Mouse (Mus musculus) heart, adult 11 months (tissue): ENCODE results near the gene Faf2.
A peak's percentile ranks its signal among the peaks of the same experiment; 100 is the strongest.

Experiments
- DNase-seq: peaks from one replicate; pipeline ENCODE4 v3.0.0; 2022

Gene Faf2

DNA sequence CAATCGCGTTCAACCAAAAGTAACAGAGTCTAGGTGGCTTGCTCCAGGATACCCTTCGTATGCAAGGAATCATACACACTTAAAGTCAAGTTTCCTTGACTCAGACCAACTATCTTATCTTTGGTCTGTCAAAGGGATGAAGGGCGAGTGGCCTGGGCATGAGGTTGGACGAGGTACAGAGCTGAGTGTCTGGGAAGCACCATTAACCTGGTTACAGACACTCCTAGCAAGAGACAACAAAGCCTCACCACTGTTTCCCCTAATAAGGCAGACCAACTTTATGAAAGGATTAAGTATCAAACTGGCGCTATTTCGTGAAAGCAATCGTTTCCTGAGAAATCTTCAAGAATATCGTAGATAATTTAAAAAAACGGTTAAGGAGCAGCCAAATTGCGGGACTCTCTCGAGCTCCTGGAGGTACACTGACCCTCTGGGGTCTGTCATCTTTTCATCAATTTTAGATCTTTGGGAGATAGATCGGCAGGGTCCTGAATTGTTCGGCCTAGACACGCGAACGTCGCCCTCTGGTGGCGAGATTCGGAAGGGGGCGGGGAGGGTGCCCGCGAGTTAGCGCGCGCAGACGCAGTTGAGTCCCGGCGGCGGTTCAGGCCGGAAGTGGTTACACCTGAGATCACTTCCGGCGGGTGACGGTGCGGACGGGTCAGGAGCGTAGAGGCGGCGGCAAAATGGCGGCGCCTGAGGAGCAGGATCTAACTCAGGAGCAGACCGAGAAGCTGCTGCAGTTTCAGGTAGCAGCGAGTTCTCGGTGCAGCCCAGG lies at the start of gene Faf2:
TSS of gene Faf2 (plus strand) at position 630 of the 778 bp plus-strand sequence.
- peak; percentile 100 for DNase-seq

DNA sequence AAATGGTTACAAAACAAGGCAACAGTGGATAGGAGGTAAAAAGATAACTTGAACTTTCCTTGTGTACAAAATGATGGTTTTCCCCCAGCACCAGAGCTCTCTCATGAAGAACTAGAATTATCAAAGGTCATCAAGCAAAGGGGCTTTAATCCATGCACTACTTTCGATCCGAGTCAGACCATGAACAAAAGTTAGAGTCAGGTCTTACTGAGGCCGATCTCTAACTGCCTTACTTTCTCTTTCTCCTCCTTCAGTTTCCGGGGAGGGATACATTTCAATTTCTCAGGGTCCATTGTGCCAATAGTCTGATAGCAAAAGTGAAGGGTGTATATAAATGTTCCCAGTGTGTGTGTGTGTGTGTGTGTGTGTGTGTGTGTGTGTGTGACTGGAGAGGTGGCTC lies 49.0 kb upstream of the Faf2 start:
- no peak for DNase-seq

DNA sequence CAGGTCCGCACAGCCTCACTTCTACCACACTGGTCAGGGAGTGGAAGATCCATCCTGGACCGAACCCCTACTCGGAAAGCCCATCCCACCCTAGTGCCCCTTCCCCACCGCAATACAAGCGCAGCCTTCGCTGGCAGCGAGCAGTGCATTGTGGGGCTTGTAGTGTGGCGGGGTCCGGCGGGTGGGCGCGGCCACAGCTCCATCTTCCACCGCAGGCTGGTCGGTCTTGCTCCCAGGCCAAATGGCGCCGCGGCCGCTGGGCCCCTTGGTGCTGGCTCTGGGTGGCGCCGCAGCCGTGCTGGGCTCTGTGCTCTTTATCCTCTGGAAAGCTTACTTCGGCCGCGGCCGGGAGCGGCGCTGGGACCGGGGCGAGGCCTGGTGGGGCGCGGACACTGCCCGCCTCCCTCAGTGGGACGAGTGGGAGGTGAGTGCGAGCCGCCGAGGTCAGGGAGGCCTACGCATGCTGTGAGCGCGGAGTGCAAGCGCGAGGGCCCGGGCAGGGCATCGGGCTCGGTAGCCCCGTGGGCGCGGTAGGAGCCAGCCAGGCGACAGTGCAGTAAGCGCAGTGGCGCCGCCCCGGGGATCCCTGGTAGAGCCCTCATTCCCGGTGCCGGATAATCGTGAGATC lies 46.6 kb upstream of the Faf2 start, which contains the start of gene Arl10:
TSS of gene Arl10 (plus strand) at position 162 of the 628 bp plus-strand sequence.
- DNase-seq = peak; percentile 98

DNA sequence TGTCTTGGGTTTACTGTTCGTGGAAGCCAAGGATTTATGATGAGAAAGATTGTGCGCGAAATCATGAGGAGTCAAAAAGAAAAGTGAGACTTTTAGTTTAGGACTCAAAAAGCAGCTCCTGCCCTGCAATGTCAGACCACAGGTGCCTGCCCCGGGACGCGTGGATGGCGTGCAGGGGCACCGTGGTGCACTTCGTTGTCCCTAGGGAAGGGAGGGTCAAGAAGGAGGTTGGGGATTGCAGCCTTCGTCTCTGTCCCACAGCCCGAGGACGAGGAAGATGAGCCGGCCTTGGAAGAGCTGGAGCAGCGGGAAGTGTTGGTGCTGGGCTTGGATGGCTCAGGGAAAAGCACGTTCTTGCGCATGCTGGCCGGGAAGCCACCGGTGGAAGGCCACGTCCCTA lies 46.1 kb upstream of the Faf2 start:
- DNase-seq = peak; percentile 93

DNA sequence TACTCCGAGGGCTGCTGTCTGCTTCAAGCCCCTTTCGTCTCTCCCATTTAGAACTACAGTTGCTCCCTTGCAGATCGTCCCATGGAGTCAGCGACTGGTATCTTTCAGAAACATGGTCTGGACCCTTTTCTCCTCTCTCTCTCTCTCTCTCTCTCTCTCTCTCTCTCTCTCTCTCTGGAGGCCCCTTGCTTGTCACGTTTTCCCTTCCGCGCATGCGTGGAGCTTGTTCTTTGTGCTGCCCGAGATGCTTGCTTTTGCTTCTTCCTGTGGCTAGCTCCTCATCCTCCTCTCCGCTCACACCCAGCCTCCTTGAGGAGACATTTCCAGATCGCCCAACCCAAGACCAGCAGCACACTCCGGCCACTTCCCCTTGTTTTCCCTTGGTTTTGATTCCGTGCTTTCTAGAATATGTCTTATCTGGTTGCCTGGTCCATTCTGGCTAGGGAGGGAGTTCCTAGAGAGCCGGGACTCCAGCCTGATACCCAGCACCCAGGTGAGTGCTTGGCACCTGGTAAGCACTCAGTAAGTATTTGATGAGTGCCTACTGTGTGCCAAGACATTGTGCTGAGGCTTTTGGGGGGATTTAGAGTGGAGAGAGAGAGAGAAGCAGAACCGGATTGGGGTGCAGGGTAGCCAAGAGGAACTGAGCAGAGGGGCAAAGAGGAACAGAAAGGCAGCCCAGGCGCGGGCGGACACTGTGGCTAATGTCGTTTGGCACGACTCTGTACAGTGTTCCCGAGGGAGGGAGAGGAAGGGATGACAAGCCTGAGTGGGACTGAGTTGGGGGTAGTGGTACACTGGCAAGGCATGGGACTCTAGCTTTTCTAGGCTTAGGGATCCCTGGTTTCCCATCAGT lies 43.7 kb upstream of the Faf2 start:
- peak; percentile 97 for DNase-seq

DNA sequence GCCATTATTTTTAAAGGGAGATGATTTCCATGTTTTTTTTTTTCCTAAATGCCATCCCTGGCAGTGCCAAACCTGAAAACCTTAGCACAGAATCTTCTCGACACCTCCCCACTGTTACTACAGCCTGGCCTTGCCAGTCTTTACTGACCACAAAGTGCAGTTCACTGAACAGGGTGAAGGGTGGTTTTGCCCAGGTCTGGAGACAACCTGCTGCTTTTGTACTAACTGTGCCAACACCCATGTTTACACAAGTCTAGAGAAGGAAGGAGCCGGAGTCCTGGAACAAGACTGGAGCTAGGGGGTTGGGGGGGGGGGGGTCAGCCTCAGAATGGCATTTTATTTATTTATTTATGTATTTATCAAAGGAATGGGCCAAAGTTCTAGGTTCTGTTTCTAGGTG lies 40.2 kb upstream of the Faf2 start:
- DNase-seq = no peak

DNA sequence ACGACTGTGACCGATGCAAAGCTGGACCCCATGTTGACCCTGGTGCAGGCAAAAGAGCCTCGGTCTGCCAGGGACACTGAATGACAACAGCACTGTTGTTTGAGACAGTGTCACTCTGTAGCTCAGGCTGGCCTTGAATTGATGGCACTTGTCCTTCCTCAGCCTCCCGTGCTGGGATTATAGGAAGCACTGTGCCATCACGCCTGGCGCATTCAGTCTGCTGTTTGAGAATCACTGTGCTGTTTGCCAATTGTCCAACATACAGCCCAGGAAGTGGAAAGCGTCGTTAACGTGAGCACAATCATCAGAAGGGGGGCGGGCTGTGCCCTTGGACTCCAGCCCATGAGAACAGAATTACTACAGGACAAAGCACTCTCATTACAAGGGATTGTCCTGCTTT lies 39.5 kb upstream of the Faf2 start:
- DNase-seq = peak; percentile 91

DNA sequence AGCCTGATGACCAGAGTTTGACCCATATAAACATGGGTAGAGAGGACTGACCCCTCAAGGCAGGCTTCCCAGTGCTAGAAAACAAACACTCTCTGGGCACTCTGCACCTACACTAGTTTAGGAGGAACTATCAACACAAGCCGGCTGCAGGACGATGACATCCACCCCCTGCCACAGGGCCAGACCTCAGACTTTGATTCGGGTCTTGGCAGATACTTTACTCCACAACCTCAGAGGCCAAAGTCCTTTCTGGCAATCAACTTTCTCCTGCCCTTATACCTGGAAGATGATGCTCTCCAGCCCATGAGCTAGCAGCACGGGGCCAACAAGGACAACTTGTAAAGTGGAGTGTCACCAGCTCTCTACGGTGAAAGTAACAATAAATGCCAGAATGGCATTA lies 38.7 kb upstream of the Faf2 start:
- peak; percentile 84 for DNase-seq

DNA sequence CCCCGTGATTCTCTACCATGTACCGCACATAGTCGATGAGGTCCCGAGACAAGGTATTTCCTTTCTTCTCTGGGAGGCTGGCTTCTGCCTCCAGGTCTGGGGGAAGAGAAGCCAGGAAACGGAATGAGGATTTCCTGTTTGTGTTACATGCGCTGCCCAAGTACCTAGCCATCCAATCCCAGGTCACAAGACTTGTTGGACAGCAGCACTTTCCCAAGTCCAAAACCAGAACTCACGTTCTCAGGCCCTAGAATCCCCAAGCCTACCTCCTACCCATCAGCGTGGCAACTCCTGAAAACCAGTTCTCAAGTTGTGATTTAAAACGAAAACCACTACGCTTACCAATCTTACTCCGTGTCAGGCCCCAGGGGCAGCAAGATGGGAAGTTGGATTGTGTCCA lies 35.8 kb upstream of the Faf2 start:
- peak; percentile 93 for DNase-seq

DNA sequence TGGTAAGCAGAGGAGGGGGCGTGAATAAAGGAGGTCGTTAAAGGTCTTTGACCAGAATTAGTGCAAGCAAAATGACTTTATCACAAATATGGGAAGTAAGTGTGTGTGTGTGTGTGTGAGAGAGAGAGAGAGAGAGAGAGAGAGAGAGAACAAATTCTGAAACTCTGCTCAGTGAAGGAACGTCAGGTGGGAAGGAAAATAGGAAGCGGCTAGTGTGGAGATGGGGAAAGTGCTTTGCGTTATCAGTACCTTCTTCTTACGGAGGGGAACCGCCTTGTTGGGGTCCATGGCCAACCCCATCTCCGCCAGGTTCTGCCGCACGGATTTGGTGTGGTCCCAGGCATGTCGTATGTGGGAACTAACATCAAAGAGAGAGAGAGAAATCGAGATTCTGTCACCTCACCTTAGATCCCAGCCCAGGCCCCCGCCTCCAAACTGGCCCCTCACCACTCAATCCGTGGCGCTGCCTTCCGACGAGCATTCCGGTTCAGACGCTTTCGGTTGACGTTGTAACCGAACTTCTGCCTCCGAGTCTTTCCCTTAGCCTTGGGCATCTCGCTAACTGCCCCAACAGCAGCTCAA lies 32.1 kb upstream of the Faf2 start:
- no peak for DNase-seq

DNA sequence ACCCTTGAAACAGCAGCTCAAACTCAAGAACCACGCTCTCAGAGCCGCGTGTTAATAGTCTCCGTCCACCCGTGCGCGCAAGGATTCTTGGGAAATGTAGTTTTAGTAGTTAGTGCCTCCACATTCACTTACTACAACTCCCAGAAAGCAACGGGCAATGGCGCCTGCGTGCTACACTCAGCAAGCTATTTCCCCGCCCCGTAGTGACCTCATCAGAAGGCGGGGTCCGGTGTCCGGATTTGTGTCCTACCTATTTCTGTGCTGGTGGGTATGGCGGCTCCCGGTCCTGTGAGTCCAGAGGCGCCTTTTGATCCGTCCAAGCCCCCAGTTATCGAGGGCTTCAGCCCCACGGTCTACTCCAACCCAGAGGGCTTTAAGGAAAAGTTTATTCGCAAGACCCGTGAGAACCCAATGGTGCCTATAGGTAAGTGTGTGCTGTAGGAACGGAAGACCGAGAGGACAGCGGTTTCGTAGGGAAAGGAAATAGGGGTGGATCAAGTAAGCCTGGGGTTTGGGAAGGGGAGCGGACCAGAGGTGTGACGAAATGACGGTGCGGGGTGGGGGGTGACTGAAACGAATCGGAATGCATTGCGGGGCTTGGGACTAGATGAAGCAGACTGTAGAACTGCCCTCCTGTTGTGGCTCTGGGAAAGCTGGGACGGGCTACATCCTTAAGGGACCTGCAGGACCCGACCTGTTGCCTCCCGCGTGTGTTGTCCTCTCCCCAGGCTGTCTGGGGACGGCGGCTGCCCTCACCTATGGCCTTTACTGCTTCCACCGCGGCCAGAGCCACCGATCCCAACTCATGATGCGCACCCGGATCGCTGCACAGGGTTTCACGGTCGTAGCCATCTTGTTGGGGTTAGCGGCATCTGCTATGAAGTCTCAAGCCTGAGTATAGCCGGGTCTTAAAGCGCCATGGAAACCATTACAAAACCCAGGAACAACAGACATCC lies 31.3 kb upstream of the Faf2 start, which contains the start of the genes Nop16 and Higd2a:
TSS of gene Nop16 (minus strand) at position 95 of the 956 bp plus-strand sequence.
TSS of gene Higd2a (plus strand) at position 212 of the 956 bp plus-strand sequence.
- DNase-seq = peak; percentile 100

DNA sequence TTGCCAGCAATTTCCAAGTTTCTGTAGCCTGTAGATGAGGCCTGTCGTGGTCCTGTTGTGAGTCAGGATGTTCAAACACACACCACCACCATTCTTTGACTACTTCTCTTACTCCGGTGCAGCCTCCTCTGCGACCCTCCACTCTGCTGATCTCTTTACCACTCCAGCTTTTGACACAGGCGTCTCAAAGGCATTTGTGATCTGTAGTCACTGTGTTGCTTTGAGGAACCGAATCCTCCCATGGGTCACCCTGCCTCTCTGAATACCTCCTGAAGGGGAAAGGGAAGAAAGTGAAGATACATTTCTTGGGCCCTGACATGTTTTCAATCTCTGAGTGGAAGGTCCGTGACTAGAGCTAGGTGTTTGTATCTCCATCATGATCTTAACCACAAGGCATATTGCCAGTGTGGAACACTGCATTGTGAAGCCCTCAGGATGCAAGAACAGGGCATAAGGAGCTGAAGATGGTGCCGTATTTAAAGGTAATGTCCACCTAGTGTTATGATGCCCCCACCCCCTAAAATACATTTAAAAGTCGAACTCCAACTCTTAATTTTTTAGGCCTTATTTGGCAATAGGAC lies 29.7 kb upstream of the Faf2 start:
- DNase-seq = peak; percentile 87

DNA sequence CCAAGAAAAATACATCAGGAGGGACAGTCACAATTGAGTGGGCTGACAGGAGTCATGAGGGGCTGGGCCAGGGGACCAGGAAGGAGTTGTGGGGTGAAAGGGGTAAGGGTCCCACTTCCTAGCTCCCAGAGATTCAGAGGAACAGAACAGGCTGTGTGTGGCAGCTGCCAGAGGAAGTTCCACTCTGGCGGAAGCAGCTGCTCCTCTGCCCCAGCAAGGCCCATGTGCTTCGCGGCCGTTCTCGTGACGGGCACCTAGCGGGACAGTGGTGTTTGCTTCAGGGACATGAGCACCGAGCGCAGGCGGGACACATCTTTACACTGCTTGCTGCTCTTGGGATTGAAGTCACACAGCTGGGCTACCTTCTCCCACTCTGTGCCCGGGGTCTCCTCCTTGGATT lies 28.0 kb upstream of the Faf2 start:
- peak; percentile 95 for DNase-seq

DNA sequence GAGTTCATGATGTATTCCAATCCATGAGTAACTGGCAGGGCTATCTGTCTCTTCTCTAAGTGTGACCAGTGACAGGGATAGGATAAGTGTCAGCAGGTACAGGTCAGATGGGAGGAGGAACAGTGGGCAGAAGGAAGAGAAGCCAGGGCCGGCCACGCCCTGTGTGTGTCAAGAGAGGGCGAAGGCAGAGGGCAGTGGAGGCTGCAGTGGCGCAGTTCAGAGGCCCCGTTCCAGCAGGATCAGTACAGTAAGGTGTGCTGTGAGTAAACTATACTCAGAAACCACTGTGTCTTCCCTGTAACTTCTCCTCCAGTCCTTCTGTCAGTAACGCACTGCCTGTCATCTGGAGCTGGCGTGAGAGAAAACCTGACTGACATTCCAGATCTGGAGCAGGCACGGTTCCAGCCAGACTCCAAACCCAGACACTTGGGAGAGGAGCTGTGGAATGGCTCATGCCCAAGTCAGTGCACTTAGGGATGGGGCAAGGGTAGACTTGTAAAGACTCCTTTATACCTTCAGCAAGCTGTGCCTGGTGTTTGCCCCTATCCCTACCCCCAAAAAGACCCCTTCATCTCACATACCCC lies 25.4 kb upstream of the Faf2 start:
- peak; percentile 92 for DNase-seq

DNA sequence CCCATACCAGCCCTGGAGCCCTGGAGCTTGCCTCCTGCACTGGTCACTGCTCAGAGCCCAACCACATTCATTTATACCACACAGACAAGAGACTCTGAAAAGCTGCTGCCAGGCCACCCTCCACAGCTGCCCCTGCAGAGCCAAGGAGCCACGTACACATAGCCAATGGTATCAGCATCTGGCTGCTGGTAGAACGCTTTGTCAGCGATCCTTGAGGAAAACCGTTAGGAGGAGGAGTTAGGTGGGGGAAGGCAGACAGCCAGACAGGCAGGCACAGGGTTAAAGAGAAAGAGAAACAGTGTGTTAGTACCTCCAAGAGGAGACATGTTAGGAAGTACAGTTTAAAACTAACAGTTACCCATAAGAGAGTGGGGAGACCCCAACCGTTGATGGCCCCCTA lies 24.7 kb upstream of the Faf2 start:
- no peak for DNase-seq

DNA sequence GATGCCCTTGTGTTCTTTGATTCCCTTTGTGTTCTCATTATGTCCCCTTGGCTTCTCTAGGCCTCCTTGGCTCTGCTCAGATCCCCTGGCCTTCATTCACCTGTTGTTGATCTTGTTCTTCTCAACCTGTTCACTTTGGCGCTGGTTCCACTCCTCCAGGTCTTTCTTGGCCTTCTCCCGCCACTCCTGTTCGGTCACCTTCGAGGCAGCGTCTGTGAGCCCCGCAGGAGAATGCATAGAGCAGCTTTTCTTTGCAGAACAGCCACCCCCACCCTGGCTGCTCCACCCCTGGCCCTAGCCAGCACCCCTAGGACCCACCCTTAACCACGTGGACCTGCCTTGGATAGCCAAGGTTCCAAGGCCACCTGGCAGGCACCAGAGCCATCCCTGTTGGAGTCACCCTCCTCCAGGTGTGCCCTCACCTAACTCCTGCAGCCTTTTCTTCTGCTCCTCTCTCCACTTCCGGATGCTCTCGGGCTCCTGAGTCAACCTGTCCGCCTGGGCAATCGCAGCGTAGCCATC lies 22.9 kb upstream of the Faf2 start:
- peak; percentile 87 for DNase-seq

DNA sequence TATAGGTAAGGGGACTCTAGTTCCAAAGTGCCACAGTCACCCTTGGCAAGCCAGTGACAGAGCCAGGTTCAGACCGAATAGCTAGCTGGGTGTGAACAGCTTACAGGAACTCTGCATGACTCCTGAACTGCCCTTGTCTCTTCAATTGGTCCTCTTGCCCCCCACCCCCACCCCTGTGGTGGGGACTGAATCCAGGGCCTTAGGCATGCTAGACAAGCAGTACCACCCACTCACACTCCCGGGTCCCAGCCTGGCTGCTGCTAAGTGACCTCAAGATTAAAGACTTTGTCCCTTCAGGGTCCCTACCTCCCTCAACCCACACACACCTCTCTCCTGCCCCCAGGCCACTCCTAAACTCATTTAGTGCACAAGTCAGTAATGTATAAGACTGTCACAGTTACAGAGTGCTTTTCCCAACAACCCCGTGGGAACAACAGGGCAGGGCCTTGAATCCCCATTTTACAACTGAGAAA lies 18.9 kb upstream of the Faf2 start:
- DNase-seq = peak; percentile 86

DNA sequence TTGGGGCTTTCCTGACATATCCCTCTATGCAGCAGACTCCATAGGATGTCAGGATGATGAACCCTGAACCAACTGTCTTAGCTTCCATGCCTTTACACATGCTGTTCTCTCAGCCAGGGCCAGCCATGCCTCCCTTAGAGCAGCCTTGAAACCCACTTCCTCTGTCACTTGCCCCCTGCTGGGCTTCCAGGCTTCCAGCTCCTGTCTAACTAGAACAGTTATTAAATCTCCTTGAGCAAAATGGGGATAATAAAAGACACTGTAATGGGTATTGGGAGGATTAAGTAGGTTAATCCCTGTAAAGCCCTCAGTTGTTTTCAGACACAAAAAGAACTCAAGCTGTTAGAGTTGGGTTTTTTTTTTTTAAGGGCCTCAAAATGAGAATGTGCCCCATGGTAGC lies 18.1 kb upstream of the Faf2 start:
- DNase-seq = no peak

DNA sequence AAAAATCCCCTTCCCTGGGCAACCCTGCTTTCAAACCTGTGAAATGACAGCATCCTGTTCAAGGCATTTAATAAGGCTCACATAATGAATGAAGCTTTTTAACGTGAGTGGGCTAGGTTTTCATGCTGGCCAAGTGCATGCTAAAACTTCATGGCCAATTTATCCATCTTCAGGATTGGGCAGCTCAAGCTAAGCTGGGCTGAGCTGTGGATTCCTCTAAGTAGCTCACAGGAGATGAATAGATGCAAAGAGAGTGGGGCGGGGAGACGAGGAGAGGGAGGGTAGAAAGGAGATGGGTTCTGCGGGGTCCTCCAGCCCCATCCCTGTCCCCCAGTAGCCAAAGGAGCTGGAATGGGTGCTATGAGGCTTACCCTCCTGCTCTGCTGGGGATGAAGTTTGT lies 17.4 kb upstream of the Faf2 start:
- DNase-seq = no peak

DNA sequence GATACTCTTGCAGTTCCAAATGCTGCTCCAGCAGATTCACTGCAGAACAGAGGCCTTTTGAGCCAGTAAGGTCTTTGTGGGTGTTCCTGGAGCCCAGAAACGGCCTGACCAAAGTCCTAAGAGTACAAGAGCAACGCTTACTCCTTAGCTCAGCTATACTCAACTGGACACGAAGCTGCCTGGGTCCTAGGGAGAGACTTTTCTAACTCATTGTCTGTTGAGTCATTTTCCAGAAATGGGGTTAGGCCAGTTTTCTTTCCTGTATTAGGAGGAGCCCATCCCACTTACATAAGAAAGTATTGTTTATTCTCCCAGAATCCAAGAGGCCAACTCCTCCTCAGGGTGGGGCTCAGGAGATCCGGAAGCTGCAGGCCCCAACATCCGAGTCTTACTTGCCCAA lies 16.2 kb upstream of the Faf2 start:
- peak; percentile 95 for DNase-seq

DNA sequence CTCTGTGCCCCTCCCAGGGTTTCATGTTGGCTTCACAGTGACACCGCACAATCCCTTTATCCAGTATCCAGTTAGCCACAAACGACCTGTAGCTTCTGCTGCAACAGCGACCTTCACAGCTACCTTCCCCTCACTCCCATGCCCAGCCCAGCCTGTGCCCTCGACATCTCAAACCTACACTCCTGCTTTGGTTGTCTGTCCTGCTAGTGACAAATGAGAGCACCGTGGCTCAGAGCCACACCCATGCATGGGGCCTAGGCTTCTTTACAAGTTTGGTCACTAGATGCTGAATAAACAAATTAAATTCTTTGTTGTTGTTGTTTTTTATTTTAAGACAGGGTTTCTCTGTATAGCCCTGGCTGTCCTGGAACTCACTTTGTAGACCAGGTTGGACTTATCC lies 14.4 kb upstream of the Faf2 start:
- DNase-seq = peak; percentile 87
